Mouse (Mus musculus): Measurements from ENCODE around the gene Gm8857.
"Not testable (repeated sequence)": the region's sequence is repeated elsewhere in the genome, so short reads cannot be mapped to it uniquely, and the experiment has no call there.

Gm8857 gene

GRCm38 (mm10) chr5:10947505-10947904, at the start of gene Gm8857, which contains the start of gene Gm8871:
Gene Gm8857, plus strand, starts transcription at chr5:10947807.
Gene Gm8871, plus strand, starts transcription at chr5:10947805.
- DNase-seq (ENCODE audit: low read depth), result not testable (repeated sequence)

GRCm38 (mm10) chr5:10953512-10953911, 5.9 kb downstream of the Gm8857 start:
- DNase-seq (ENCODE audit: low read depth), result not testable (repeated sequence)

GRCm38 (mm10) chr5:10958057-10958456, 10.4 kb downstream of the Gm8857 start:
- not testable (repeated sequence) for DNase-seq (ENCODE audit: low read depth)
